In genomic region chr10:7470457-7470856, GRCm38 (mm10) we compare ENCODE assay signal across 8 mouse cellular contexts. TPM values are rescaled to one million over a fixed set of nuclear protein-coding genes. Genes with fewer than 3 reads are reported as not detected.
DNase-seq lines count a peak whose midpoint lies in the region; ATAC-seq and TF ChIP-seq lines count a peak whose summit lies in the region.

No protein-coding gene starts in this region.

- H3K27ac ChIP-seq in kidney, embryonic 14.5 days (ENCODE audit: low read depth, low read length), result no peak overlapping the region
- no peak overlapping the region for H3K27ac ChIP-seq in bone marrow macrophage, adult 2 months (ENCODE audit: insufficient read depth, low read depth, low read length)
- no peak overlapping the region for H3K27ac ChIP-seq in hindbrain, embryonic 16.5 days (ENCODE audit: low read depth, low read length)
- no peak overlapping the region for H3K27ac ChIP-seq in midbrain, embryonic 15.5 days

- no peak for DNase-seq in kidney, adult 18-20 months
- DNase-seq in layer of hippocampus, adult 11-12 months (ENCODE audit: low spot score), result no peak
- DNase-seq in cerebellum, postnatal 14 days, result no peak
- DNase-seq in thymus, postnatal 10 days (ENCODE audit: low spot score in 2 of 2), result no peak

- WGBS in kidney, embryonic 14.5 days, result 13% methylated on average over 7 of the region's 7 CpGs
- 11% methylated on average over 7 of the region's 7 CpGs for WGBS in hindbrain, embryonic 16.5 days
- WGBS in midbrain, embryonic 15.5 days, result 9% methylated on average over 7 of the region's 7 CpGs

- TF ChIP-seq POLR2A in bone marrow macrophage, adult 2 months (IDR thresholded peaks at IDR 0.05; ENCODE audit: borderline replicate concordance, low read depth, low read length), result no peak

- no peak for TF ChIP-seq CTCF in bone marrow macrophage, adult 2 months (IDR thresholded peaks at IDR 0.05; ENCODE audit: low read depth, low read length)

- no peak overlapping the region for H3K9ac ChIP-seq in kidney, embryonic 14.5 days (ENCODE audit: low read depth, low read length)
- no peak overlapping the region for H3K9ac ChIP-seq in hindbrain, embryonic 16.5 days (ENCODE audit: low read depth, low read length)
- H3K9ac ChIP-seq in midbrain, embryonic 15.5 days, result no peak overlapping the region

- no peaks in the 10 kb centered on the region for H3K4me1 ChIP-seq in kidney, embryonic 14.5 days (ENCODE audit: control insufficient read depth, insufficient read depth, low read length)
- peaks cover 11% of the 10 kb centered on the region for H3K4me1 ChIP-seq in bone marrow macrophage, adult 2 months (ENCODE audit: control insufficient read depth, insufficient read depth, low read length)
- no peaks in the 10 kb centered on the region for H3K4me1 ChIP-seq in hindbrain, embryonic 16.5 days (ENCODE audit: control insufficient read depth, insufficient read depth, low read depth, low read length)
- H3K4me1 ChIP-seq in midbrain, embryonic 15.5 days, result no peaks in the 10 kb centered on the region

- H3K4me2 ChIP-seq in kidney, embryonic 14.5 days (replicated peaks; ENCODE audit: low read depth, low read length), result peak overlapping the region; percentile 24; the same call in 1 of the 2 replicates
- peak overlapping the region; percentile 37 for H3K4me2 ChIP-seq in hindbrain, embryonic 16.5 days (ENCODE audit: low read length)
- peak overlapping the region; percentile 35; the same call in 1 of the 2 replicates for H3K4me2 ChIP-seq in midbrain, embryonic 15.5 days

- H3K9me3 ChIP-seq in kidney, embryonic 14.5 days (ENCODE audit: control insufficient read depth, low read length), result no peaks in the 10 kb centered on the region
- H3K9me3 ChIP-seq in hindbrain, embryonic 16.5 days (ENCODE audit: control insufficient read depth, low read length), result no peaks in the 10 kb centered on the region
- H3K9me3 ChIP-seq in midbrain, embryonic 15.5 days, result no peaks in the 10 kb centered on the region

- H3K4me3 ChIP-seq in kidney, embryonic 14.5 days (ENCODE audit: low read length), result peak overlapping the region; percentile 3; the same call in 1 of the 2 replicates
- peak overlapping the region; percentile 40 for H3K4me3 ChIP-seq in bone marrow macrophage, adult 2 months (ENCODE audit: insufficient read depth, low read length)
- no peak overlapping the region for H3K4me3 ChIP-seq in hindbrain, embryonic 16.5 days (ENCODE audit: low read length)
- H3K4me3 ChIP-seq in midbrain, embryonic 15.5 days, result no peak overlapping the region

- peak; percentile 62; the same call in 1 of the 2 replicates for ATAC-seq in kidney, embryonic 14.5 days (ENCODE audit: low FRiP score, low TSS enrichment)
- no peak for ATAC-seq in hindbrain, embryonic 16.5 days
- peak; percentile 45; the same call in 1 of the 2 replicates for ATAC-seq in midbrain, embryonic 15.5 days (replicated peaks)

- H3K36me3 ChIP-seq in kidney, embryonic 14.5 days (ENCODE audit: control insufficient read depth, insufficient read depth, low read length), result no peaks in the 10 kb centered on the region
- no peaks in the 10 kb centered on the region for H3K36me3 ChIP-seq in hindbrain, embryonic 16.5 days (ENCODE audit: control insufficient read depth, insufficient read depth, low read length)
- H3K36me3 ChIP-seq in midbrain, embryonic 15.5 days (replicated peaks), result no peaks in the 10 kb centered on the region

- no peaks in the 10 kb centered on the region for H3K27me3 ChIP-seq in kidney, embryonic 14.5 days (ENCODE audit: control insufficient read depth, insufficient read depth, low read length)
- no peaks in the 10 kb centered on the region for H3K27me3 ChIP-seq in hindbrain, embryonic 16.5 days (replicated peaks; ENCODE audit: control insufficient read depth, insufficient read depth, low read length)
- H3K27me3 ChIP-seq in midbrain, embryonic 15.5 days (replicated peaks), result no peaks in the 10 kb centered on the region

RNA-seq across cellular contexts. Expression of gene Ulbp1, which starts 3.0 kb away (rescaled TPM):
- polyA plus RNA-seq in kidney, embryonic 14.5 days (2014; fragmentation: Nextera tagmentation; extraction: Ambion mirVana), result 0.83 and 3.7 TPM in 2 replicates
- 18.3 and 18.6 TPM in 2 replicates for polyA plus RNA-seq in bone marrow macrophage, adult 2 months (2012; ENCODE audit: insufficient read depth, insufficient read length, missing spikeins)
- 0.31 and 1.6 TPM in 2 replicates for polyA plus RNA-seq in hindbrain, embryonic 16.5 days (2015; fragmentation: Nextera tagmentation; extraction: Ambion mirVana)
- 0.23 and 0.59 TPM in 2 replicates for polyA plus RNA-seq in midbrain, embryonic 15.5 days (2015; fragmentation: Nextera tagmentation; extraction: Ambion mirVana)

Comparison
In these comparisons a context has a peak if more than half of its experiments do, and no peak if none do; other contexts are left out.
1. H3K4me3 ChIP-seq: peak in kidney, embryonic 14.5 days (single experiment) and bone marrow macrophage, adult 2 months (single experiment); none in hindbrain, embryonic 16.5 days (single experiment) and midbrain, embryonic 15.5 days (single experiment).
2. Peak in every context shown above with its lines, with median percentiles within 50 percentile points of each other: H3K4me2 ChIP-seq.